Mouse (Mus musculus) stomach, adult 2 months (tissue): ENCODE results near the gene Iars. TPM values are rescaled to one million over a fixed set of nuclear protein-coding genes. Genes with fewer than 3 reads are reported as not detected.

ENCODE experiments used
- polyA plus RNA-seq: library from polyadenylated mRNA; depleted of rRNA; stranded (reverse); fragments of >200 nt; gene quantifications from 2 replicates; pipeline ENCODE4 v1.2.3, GENCODE M21; 2012; rRNA removed

The Iars gene
- polyA plus RNA-seq: 3.8 and 6.4 TPM in 2 replicates

DNA sequence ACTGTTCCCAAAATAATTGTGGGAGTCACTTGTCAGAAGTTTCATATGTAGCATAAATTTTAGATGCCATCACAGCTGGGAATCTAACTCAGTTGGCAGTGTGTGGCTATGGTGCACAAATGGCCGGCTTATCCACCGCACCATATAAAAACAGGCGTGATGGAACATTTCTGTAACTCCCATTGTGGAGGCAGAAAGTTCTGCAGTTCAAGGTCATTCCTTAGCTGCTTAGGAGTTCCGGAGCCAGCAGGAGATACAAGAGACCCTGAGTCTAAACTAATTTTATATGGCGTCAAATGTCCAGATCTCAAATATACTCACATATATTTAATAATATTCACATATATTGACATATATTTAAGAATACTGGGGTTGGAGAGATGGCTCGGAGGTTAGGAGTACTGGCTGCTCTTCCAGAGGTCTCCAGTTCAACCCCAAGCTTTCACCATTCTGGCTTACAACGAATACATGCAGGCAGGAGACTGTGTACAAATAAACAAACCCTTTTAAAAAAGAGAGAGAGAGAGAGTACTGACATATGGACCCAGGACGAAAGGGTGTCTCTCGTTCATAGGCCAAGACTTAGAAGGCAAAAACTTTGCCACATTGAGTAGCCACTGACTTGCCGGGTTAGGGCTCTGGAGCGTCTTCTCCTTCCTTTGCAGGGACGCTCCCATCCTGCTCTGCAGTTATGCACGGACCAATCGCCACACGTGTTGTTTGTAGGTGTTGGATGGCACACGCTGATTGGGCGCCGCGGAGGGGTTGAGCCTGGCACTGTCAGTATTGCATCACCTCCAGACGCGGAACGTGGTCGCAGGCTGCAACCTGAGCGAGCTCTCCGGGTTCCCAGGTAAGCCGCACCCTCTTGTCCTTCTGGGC lies at the start of gene Iars:
TSS of gene Iars (plus strand) at position 750 of the 882 bp plus-strand sequence.

DNA sequence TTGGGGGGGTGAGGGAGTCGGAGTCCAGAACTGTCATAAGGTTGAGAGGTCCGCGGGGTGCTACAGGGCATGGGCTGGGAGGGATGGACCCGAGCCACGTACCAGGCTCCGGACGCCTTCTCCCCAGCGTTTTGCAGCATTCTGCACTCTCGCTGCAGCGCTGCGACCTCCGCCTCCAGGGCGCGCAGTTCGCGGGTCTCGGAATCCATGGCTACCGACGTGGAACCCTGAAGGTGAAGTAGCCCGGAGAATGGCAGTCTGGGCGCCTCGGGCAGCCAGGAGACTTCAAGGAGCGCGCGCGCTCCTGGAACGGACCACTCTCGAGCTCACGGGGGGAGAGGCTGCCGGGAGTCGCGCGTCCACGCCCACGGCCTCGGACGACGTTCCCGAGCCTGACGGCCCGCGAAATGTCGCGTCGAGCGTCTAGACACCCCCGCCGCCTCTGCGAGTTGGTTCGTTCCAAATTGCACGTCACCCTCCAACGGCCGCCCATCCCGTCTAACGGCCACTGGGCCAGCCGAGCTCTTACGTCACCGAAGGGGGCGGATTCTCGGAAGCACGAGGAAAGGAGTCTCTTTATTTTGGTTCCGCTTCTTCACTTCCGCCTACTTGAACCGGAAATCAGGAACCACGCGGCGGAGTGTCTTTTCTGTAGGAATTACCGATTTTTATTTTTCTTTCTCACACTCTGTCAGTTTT lies 29.3 kb upstream of the Iars start, which contains the start of the genes Cenpp and Nol8:
TSS of gene Cenpp (minus strand) at position 305 of the 699 bp plus-strand sequence.
TSS of gene Nol8 (plus strand) at position 598 of the 699 bp plus-strand sequence.

Other genes with a start within 250 kb of the Iars start
- not detected in 2 replicates for gene Tes3-ps, start 188.8 kb upstream of the Iars start, polyA plus RNA-seq
- 0.14 and 0.37 TPM in 2 replicates for gene Ecm2, start 177.3 kb upstream of the Iars start, polyA plus RNA-seq
- 0.20 and 0.29 TPM in 2 replicates for gene Aspn, start 137.7 kb upstream of the Iars start, polyA plus RNA-seq
- gene Omd, start 99.6 kb upstream of the Iars start, polyA plus RNA-seq: not detected in 2 replicates
- gene Ogn, start 74.1 kb upstream of the Iars start, polyA plus RNA-seq: 1.2 and 3.8 TPM in 2 replicates
- 0.12 and 0.18 TPM in 2 replicates for gene Cenpp, start 29.3 kb upstream of the Iars start, polyA plus RNA-seq
- gene Nol8, start 29.0 kb upstream of the Iars start, polyA plus RNA-seq: 0.04 and 0.10 TPM in 2 replicates
- gene Gm30302, start 116.9 kb downstream of the Iars start, polyA plus RNA-seq: not detected in 2 replicates